Mouse (Mus musculus) MEL (cell line): ENCODE data around the gene Mmrn1. TPM values are rescaled to one million over a fixed set of nuclear protein-coding genes. Genes with fewer than 3 reads are reported as not detected.

ENCODE experiments used
- DNase-seq: peaks from one replicate; pipeline ENCODE4 v3.0.0; 2011; ENCODE audit warnings: low read depth, low spot score
- H3K27ac ChIP-seq: 2 replicates; pipeline ENCODE4 v1.5.1; 2012; ENCODE audit warnings: low read depth, mild to moderate bottlenecking, control low read depth, low read length, moderate library complexity; ENCODE audit not compliant: control insufficient read depth
- H3K27me3 ChIP-seq, 2 experiments: fragments of 150-350 bp in 1 of 2; sonication (generic) in 1 of 2; 2 replicates each; pipeline ENCODE4 v1.6.1; 2012; ENCODE audit warnings: low read length in 2 of 2, mild to moderate bottlenecking in 2 of 2, improper control_type of control experiment in 1 of 2, moderate library complexity in 1 of 2; ENCODE audit not compliant: insufficient read depth in 2 of 2, control insufficient read depth in 1 of 2
- H3K36me3 ChIP-seq, 2 experiments: 2 replicates each; pipeline ENCODE4 v1.6.1; 2012 to 2014; ENCODE audit warnings: low read length in 2 of 2, improper control_type of control experiment in 1 of 2, inconsistent platforms in 1 of 2, mild to moderate bottlenecking in 1 of 2; ENCODE audit not compliant: insufficient read depth in 2 of 2, control insufficient read depth in 1 of 2
- H3K4me1 ChIP-seq, 2 experiments: fragments of 150-350 bp in 1 of 2; sonication (generic) in 1 of 2; 2 replicates each; pipeline ENCODE4 v1.6.1; 2012; ENCODE audit warnings: low read length in 2 of 2, improper control_type of control experiment in 1 of 2, mild to moderate bottlenecking in 1 of 2; ENCODE audit not compliant: insufficient read depth in 2 of 2, control insufficient read depth in 1 of 2
- H3K4me3 ChIP-seq, 2 experiments: fragments of 150-350 bp in 1 of 2; sonication (generic) in 1 of 2; 2 replicates each; pipeline ENCODE4 v1.5.1; 2012; ENCODE audit warnings: low read depth in 2 of 2, low read length in 2 of 2, mild to moderate bottlenecking in 2 of 2, moderate library complexity in 2 of 2, control low read depth in 1 of 2, improper control_type of control experiment in 1 of 2; ENCODE audit not compliant: control insufficient read depth in 1 of 2, insufficient read depth in 1 of 2
- H3K79me2 ChIP-seq: 2 replicates; pipeline ENCODE4 v1.6.1; 2012; ENCODE audit warnings: mild to moderate bottlenecking, low read length, moderate library complexity; ENCODE audit not compliant: control insufficient read depth, poor library complexity, insufficient read depth
- H3K9ac ChIP-seq: 2 replicates; pipeline ENCODE4 v1.6.1; 2012; ENCODE audit warnings: low read depth, mild to moderate bottlenecking, control low read depth, low read length, moderate library complexity; ENCODE audit not compliant: control insufficient read depth, poor library complexity, severe bottlenecking
- H3K9me3 ChIP-seq: fragments of 150-350 bp; sonication (generic); replicated peaks from 2 replicates; pipeline ENCODE4 v1.6.1; 2012; ENCODE audit warnings: mild to moderate bottlenecking, low read length, improper control_type of control experiment, moderate library complexity; ENCODE audit not compliant: insufficient read depth
- CHD1 ChIP-seq: IDR thresholded peaks from 2 replicates; pipeline ENCODE4 v1.6.1; 2012; ENCODE audit warnings: low read depth, mild to moderate bottlenecking, inconsistent platforms, low read length, improper control_type of control experiment
- CHD2 ChIP-seq: IDR thresholded peaks from 2 replicates; pipeline ENCODE4 v1.6.1; 2011; ENCODE audit warnings: low read length, improper control_type of control experiment
- E2F4 ChIP-seq: IDR thresholded peaks from 2 replicates; pipeline ENCODE4 v1.6.1; 2011; ENCODE audit warnings: low read depth, low read length, improper control_type of control experiment, borderline replicate concordance
- ETS1 ChIP-seq: IDR thresholded peaks from 2 replicates; pipeline ENCODE4 v1.6.1; 2012; ENCODE audit warnings: low read depth, mild to moderate bottlenecking, inconsistent platforms, low read length, improper control_type of control experiment, moderate library complexity
- HCFC1 ChIP-seq: IDR thresholded peaks from 2 replicates; pipeline ENCODE4 v1.6.1; 2012; ENCODE audit warnings: low read depth, mild to moderate bottlenecking, inconsistent platforms, low read length, improper control_type of control experiment, moderate library complexity
- JUND ChIP-seq: IDR thresholded peaks from 2 replicates; pipeline ENCODE4 v1.6.1; 2011; ENCODE audit warnings: low read depth, mild to moderate bottlenecking, improper control_type of control experiment, low read length
- MAX ChIP-seq: IDR thresholded peaks from 2 replicates; pipeline ENCODE4 v1.6.1; 2011; ENCODE audit warnings: low read length, improper control_type of control experiment
- MAZ ChIP-seq: IDR thresholded peaks from 2 replicates; pipeline ENCODE4 v1.6.1; 2012; ENCODE audit warnings: low read depth, mild to moderate bottlenecking, inconsistent platforms, low read length, improper control_type of control experiment
- MEF2A ChIP-seq: IDR thresholded peaks from 2 replicates; pipeline ENCODE4 v1.6.1; 2014; ENCODE audit warnings: low read depth, mild to moderate bottlenecking, inconsistent platforms, low read length, improper control_type of control experiment; ENCODE audit not compliant: poor library complexity, insufficient replicate concordance, severe bottlenecking; ENCODE audit errors: extremely low read depth
- MXI1 ChIP-seq: IDR thresholded peaks from 2 replicates; pipeline ENCODE4 v1.6.1; 2011; ENCODE audit warnings: mild to moderate bottlenecking, low read depth, low read length, improper control_type of control experiment
- MYB ChIP-seq: IDR thresholded peaks from 2 replicates; pipeline ENCODE4 v1.6.1; 2011; ENCODE audit warnings: mild to moderate bottlenecking, low read depth, low read length, improper control_type of control experiment
- MYC ChIP-seq: IDR thresholded peaks from 2 replicates; pipeline ENCODE4 v1.6.1; 2011; ENCODE audit warnings: low read depth, mild to moderate bottlenecking, low read length, improper control_type of control experiment, moderate library complexity
- NRF1 ChIP-seq: IDR thresholded peaks from 2 replicates; pipeline ENCODE4 v1.6.1; 2014; ENCODE audit warnings: low read depth, mild to moderate bottlenecking, inconsistent platforms, low read length, improper control_type of control experiment, moderate library complexity; ENCODE audit not compliant: poor library complexity, insufficient read depth, severe bottlenecking
- POLR2A ChIP-seq, 2 experiments: IDR thresholded peaks; 2 replicates each; pipeline ENCODE4 v1.6.1; 2011 to 2012; ENCODE audit warnings: low read length in 2 of 2, mild to moderate bottlenecking in 2 of 2, control low read depth in 1 of 2, improper control_type of control experiment in 1 of 2, low read depth in 1 of 2, moderate library complexity in 1 of 2; ENCODE audit not compliant: control insufficient read depth in 1 of 2, insufficient read depth in 1 of 2, poor library complexity in 1 of 2
- POLR2AphosphoS2 ChIP-seq: IDR thresholded peaks from 2 replicates; pipeline ENCODE4 v1.6.1; 2011; ENCODE audit warnings: low read length, improper control_type of control experiment
- POLR2AphosphoS5 ChIP-seq: IDR thresholded peaks from 2 replicates; pipeline ENCODE4 v1.6.1; 2012; ENCODE audit warnings: low read depth, borderline replicate concordance, mild to moderate bottlenecking, inconsistent platforms, low read length, moderate library complexity, mixed read lengths
- RAD21 ChIP-seq: IDR thresholded peaks from 2 replicates; pipeline ENCODE4 v1.6.1; 2011; ENCODE audit warnings: mild to moderate bottlenecking, low read depth, low read length, improper control_type of control experiment
- RCOR1 ChIP-seq: IDR thresholded peaks from 2 replicates; pipeline ENCODE4 v1.6.1; 2012; ENCODE audit warnings: low read depth, mild to moderate bottlenecking, inconsistent platforms, low read length, improper control_type of control experiment
- SIN3A ChIP-seq: IDR thresholded peaks from 2 replicates; pipeline ENCODE4 v1.6.1; 2012; ENCODE audit warnings: low read length, improper control_type of control experiment, inconsistent platforms
- SMC3 ChIP-seq: IDR thresholded peaks from 2 replicates; pipeline ENCODE4 v1.6.1; 2011; ENCODE audit warnings: low read depth, low read length, improper control_type of control experiment
- UBTF ChIP-seq: IDR thresholded peaks from 2 replicates; pipeline ENCODE4 v1.6.1; 2012; ENCODE audit warnings: low read depth, mild to moderate bottlenecking, inconsistent platforms, low read length, improper control_type of control experiment, moderate library complexity, borderline replicate concordance; ENCODE audit not compliant: insufficient read depth
- USF2 ChIP-seq, 2 experiments: IDR thresholded peaks; 2 replicates each; pipeline ENCODE4 v1.6.1; 2011 to 2012; ENCODE audit warnings: improper control_type of control experiment in 2 of 2, low read length in 2 of 2, borderline replicate concordance in 1 of 2, inconsistent platforms in 1 of 2, low read depth in 1 of 2, mild to moderate bottlenecking in 1 of 2; ENCODE audit not compliant: insufficient read depth in 1 of 2
- ZKSCAN1 ChIP-seq: IDR thresholded peaks from 2 replicates; pipeline ENCODE4 v1.6.1; 2012; ENCODE audit warnings: low read depth, mild to moderate bottlenecking, inconsistent platforms, low read length, improper control_type of control experiment, moderate library complexity
- ZNF384 ChIP-seq: IDR thresholded peaks from 2 replicates; pipeline ENCODE4 v1.6.1; 2012; ENCODE audit warnings: low read depth, mild to moderate bottlenecking, inconsistent platforms, low read length, improper control_type of control experiment
- polyA plus RNA-seq, 2 experiments: library from polyadenylated mRNA; stranded (reverse) in 1 of 2; unstranded in 1 of 2; fragments of >175 nt in 1 of 2; fragments of >200 nt in 1 of 2; gene quantifications; 2 replicates each; pipeline versions ENCODE4 v1.2.1 to v1.2.4; 2012; ENCODE audit warnings: low replicate concordance in 2 of 2, low read depth in 1 of 2; ENCODE audit not compliant: insufficient read length in 2 of 2, insufficient read depth in 1 of 2, missing spikeins in 1 of 2
- total RNA-seq: library from RNA; depleted of rRNA; stranded (reverse); fragments of 300-350 nt; gene quantifications from 2 replicates; pipeline ENCODE4 v1.2.3, GENCODE M21; 2012

Gene Mmrn1
- total and polyA plus RNA-seq, 3 experiments: not detected

DNA sequence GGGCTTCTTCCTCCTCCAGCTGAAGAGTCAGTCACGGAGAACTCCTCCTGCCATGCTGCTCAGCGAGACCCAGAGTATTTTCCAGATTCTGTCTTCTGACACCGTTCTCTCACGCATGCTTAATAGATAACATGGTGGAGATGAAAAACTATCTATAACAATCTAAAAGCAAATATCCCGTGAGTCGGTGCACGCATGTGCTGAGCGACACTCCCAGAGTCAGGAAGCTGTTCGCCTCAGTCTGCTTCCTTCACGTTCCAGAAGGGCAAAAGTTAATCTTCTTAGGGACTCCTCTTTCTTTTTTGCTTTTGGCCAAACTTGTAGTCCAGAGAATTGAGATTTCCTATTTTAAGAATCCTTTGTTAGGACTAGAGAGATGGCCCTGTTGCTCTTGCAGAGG, 69.7 kb downstream of the Mmrn1 start:
- Histone ChIP-seq H3K4me1 (no peaks in the 10 kb centered on the region), H3K9me3 (no peaks in the 10 kb centered on the region), H3K4me3 (no peak overlapping the region), H3K27ac (no peak overlapping the region), H3K9ac (no peak overlapping the region), H3K79me2 (no peaks in the 10 kb centered on the region), H3K27me3 (no peaks in the 10 kb centered on the region), H3K36me3 (no peaks in the 10 kb centered on the region)
- no peak for TF ChIP-seq MAX
- DNase-seq: no peak

DNA sequence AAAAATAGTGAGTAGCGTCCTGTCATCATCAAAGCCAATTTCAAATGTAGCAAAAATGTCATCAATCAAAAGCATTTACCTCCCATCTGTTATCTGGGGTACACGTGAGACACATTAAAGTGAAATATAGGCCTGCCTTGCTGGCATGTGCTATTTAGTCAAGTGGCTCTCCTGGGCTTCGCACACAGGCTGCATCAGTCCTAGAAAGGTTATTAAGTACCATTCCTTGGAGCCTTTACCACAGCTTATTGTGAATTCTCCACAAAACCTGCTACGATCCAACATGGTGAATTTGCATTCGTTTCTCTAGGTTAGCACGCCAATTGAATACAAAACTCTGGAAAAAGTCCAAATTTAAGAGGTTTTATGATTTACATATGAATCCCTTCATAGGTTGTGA, 70.8 kb downstream of the Mmrn1 start:
- no peaks in the 10 kb centered on the region for H3K79me2 ChIP-seq
- TF ChIP-seq E2F4 (no peak), MXI1 (no peak), MYC (no peak), ETS1 (no peak), NRF1 (no peak), POLR2A (IDR thresholded peaks at IDR 0.05; ENCODE audit: control insufficient read depth in 1 of 2, insufficient read depth in 1 of 2, low read depth in 1 of 2, low read length in 2 of 2, poor library complexity in 1 of 2) (no peak), SIN3A (no peak), MYB (no peak), JUND (no peak), SMC3 (no peak), HCFC1 (no peak), POLR2AphosphoS5 (no peak), ZNF384 (no peak), CHD1 (no peak), RCOR1 (no peak)
- no peak overlapping the region for H3K27ac ChIP-seq

DNA sequence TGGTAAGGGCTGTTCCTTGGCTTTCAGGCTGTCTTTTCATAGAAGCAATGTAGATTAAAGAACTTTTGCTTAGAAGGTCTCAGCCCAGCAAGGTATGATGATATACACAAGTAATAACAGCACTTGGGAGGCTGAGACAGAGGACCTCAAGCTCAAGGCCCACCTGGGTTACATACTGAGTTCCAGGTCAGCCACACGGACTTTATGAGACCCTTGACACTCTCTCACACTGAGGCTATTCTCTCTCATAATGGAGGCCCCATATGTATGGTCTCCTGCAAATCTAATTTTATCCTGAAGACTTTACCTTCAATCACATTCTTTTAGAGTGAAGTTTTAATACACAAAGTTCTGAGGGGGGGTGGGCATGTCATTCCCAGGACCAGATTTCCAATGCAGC, 71.6 kb downstream of the Mmrn1 start:
- Histone ChIP-seq H3K9ac (no peak overlapping the region), H3K9me3 (no peaks in the 10 kb centered on the region), H3K27ac (no peak overlapping the region), H3K36me3 (no peaks in the 10 kb centered on the region), H3K4me3 (no peak overlapping the region), H3K27me3 (no peaks in the 10 kb centered on the region), H3K79me2 (no peaks in the 10 kb centered on the region), H3K4me1 (no peaks in the 10 kb centered on the region)
- TF ChIP-seq UBTF: no peak
- TF ChIP-seq USF2 (IDR thresholded peaks at IDR 0.05; ENCODE audit: borderline replicate concordance in 1 of 2, insufficient read depth in 1 of 2, low read depth in 1 of 2, low read length in 2 of 2): no peak
- no peak for TF ChIP-seq MEF2A
- no peak for TF ChIP-seq CHD2
- no peak for TF ChIP-seq RAD21
- no peak for TF ChIP-seq MAX
- TF ChIP-seq ZKSCAN1: no peak
- no peak for TF ChIP-seq MAZ
- TF ChIP-seq MXI1: no peak
- no peak for TF ChIP-seq POLR2AphosphoS2
- no peak for DNase-seq

More for the DNA sequence above, 70.8 kb downstream of the Mmrn1 start:
- H3K27me3 ChIP-seq: no peaks in the 10 kb centered on the region
- H3K4me1 ChIP-seq: no peaks in the 10 kb centered on the region
- DNase-seq: no peak
- H3K9ac ChIP-seq: no peak overlapping the region
- no peaks in the 10 kb centered on the region for H3K36me3 ChIP-seq
- H3K9me3 ChIP-seq: no peaks in the 10 kb centered on the region
- H3K4me3 ChIP-seq: no peak overlapping the region
